Mouse (Mus musculus) T-cell, adult 2 months (primary cell): Measurements from ENCODE around the gene Fam168a.
"Not testable (repeated sequence)": the region's sequence is repeated elsewhere in the genome, so short reads cannot be mapped to it uniquely, and the experiment has no call there.

Experiments
- DNase-seq: peaks from one replicate; pipeline ENCODE4 v3.0.0; 2022; ENCODE audit warnings: low spot score

The Fam168a gene

DNA sequence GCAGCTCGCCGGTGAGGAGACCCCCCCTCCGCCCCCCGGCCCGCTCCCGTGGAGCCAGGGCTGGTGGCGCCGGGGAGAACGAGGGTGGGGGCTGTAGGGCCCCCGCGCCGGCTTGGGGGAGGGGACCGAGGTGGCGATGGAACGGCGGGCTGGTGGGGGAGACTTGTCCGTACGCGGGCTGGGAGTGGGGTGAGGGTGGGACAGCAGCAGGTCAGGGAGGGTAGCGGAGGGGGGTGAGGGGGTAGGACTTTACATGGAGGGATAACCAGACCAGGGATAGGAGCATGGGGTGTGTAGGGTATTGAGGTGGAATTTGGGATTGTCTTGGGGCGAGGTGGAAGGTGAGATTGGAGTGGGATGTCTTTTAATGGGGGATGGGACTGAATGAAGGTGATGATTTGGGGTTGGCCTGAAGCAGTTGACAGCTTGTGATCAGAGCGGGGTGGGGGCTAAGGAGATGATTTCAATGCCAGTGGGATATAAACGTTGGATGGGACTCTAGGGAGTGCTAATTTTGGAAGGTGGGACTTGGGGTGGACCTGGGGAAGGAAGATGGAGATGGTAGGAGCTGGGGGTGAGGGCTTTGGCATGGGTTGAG lies 547 bp downstream of the Fam168a start:
- DNase-seq: no peak

DNA sequence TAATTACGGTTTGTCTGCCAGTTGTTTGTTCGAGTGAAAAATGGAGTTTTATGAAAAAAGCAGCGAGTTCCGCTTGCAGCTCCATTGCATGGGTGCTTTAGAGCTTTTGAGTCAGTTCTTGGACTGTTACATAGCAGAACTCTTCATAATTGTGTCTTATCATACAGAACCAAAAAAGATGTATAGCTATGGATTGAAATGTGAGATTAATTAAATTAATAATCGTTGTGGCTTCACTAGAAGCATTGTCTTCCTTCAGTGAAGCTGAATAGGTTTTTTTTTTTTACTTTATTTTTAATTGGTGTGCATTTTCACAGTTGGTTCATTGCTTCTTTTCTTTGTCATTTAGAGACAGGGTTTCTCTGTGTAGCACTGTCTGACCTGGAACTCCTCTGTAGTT lies 12.3 kb downstream of the Fam168a start:
- DNase-seq: no peak

DNA sequence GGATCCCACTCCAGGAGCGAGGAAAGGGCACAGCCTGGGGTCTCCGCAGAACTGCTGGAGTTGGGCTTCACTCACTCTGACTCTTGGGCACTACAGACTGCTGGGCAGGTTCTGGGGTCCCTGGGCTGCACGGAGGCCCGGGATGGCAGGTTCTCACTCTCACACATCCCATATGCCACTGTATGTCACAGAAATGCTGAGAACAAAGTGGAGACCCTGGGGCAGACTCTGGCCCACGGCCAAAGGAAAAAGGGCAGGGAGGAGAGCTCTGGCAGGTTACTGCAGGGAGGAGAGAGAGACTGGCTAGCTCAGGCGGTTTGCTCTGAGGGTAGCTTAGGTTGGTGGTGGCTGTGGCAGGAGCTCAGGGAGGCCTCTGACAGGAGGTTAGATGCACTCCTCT lies 15.8 kb downstream of the Fam168a start:
- no peak for DNase-seq

DNA sequence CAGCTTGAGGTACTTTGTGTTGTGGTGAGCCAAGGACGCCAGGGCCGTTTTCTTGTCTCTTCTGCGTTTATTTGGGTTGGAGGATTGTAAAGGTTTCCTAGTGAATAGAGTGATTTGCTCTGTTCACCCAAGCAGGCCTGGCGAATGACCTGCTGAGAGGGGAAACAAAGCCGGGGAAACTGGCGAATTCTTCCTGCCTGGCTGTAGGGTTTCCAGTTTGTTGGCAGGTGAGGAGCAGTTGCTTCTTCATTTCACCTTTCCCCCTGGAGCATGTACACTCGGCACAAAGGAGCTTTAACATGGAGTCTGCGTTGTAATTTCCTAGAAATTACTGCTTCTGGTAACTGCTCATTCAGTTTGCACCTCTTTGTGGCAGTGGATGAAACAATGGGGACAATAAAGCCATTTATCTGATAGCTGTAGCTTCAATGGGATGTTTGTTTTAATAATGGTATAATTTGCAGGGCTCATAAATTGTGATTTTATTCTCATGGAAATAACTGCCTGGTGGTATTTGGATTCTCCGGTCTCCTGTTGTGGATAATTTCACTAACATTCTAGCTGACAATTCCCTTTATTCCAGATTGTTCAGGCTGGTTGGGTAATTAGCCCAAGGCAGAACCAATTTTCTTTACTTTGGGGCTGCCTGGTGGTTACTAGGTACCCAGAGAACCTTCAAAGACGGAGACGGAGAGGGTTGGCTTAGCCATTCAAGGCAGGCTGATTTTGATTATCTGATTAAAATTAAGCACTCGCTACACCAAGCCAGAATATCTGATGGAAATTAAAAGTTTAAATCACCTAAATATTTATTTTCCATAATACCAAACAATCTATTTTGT lies 17.2 kb downstream of the Fam168a start:
- no peak for DNase-seq

DNA sequence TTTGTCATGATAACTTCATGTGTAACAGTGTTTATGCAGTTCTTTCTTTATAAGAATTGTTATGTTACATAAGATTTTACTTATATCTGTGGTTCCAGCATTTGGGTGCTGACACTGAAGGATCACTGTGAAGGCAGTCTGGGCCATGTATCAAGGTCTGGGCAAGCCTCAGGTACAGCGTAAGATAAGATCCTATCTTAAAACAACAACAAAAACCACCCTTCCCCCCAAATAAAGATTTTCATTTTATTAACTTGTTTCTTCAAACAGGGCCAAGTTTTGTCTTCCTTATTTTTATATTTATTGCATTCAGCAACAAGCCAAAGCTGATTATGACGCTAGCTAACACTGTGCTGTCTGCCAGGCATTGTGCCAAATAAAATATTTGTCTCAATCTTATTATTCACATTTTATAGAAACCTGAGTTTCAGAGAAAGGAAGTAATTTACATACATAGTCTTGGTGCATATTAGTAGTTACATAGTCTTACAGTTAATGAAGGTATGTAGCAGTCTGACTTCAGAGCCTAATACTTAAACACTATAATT lies 21.2 kb downstream of the Fam168a start:
- no peak for DNase-seq

DNA sequence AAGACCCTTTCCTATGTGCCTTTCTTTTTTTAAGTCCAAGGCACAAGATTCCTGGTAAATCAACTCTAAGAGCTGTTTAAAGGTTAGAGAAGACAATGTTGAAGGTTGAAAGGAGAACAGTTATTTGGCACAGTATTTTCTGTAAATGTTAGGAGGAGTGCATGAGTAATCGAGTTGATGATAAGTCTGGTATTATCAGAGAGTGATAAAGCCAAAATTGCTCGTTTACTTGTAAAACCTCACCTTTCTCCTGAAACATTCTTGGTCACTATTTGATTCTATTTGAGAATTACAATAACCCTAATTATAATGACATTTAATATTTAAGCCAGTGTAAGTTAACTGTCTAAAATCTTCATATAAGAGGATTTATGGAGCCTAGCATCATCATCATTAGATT lies 23.3 kb downstream of the Fam168a start:
- no peak for DNase-seq

DNA sequence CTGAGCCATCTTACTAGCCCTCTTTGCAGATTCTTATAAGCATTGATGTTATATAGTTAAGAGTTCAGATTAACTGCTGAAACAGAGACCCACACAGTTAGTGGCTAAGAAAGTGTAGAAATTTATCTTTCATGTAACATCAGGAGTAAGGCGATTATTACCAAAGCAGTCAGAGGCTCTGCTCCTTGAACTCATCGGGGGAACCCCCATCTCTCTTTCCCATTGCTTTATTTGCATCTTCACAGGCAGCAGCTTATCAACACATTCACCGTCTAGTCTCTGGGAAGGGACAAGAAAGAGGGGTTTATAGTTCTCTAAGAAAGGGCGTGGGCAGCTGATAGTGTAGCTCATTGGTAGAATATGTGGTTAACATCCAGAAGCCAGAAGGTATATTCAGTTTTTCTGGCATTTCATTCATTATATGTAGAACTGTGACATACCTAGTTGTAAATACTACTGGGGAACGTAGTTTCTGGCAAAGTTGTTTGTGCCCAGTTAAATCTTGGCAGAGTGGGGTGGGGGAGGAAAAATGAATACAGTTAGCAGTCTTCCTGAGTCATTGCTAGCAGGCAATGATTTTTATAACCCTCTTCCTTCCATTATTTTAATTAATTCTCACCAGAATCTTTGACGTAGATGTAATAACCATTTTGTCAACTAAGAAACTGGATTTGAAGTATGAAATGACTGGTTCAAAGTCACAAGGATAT lies 26.1 kb downstream of the Fam168a start:
- no peak for DNase-seq

DNA sequence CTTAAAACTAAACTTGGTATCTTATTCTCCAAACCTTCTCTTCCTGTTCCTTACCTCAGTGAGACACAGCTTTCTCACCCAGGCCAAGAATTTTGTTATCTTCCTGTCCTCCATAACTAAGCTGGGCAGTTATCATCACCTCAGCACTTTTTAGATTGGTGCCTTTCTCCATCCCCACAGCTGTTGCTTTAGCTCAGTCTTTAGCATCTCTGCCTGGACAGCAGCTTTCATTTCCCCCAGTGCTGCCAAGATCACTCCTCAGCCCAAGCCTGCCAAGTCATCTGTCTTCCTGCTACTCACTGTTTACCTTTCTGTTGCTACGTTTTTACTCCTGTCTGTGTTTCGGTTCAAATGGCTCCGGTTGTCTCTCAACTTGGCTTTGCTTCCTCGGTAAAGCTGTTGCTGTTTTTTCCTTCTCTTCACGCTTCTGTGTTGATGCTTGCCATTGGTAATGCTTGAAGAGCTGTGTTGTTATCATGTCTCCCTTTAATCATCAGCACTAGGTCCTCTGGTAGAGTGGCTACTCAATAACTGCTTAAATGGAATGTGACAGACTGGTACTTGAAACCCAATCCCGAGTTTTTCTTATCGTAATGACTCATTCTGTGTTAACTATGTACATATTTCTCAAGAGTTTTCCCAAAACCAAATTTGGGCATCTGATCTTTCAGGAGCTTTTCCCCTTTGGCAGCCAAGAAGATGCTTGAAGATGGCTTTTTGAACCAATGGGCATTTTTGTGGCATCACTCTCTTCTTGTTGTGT lies 26.8 kb downstream of the Fam168a start:
- no peak for DNase-seq

DNA sequence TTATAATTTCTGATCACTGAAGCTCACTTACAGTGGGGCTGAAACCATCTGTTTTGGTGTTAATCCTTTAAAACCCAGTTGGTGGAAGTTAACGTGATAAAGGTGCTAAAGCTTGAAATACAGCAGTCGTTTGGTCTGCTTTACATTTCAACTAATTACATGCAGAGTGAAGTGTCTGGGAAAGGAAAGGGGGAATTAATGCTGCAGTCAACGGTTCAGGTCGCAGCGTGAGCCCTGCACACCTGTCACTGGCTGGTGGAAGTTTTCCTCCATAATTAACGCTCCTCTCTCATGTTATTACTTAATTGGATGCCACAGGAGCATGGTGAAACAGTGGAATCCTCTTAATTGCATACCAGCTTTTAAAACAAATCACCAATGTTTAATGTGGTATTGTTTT lies 27.8 kb downstream of the Fam168a start:
- no peak for DNase-seq

DNA sequence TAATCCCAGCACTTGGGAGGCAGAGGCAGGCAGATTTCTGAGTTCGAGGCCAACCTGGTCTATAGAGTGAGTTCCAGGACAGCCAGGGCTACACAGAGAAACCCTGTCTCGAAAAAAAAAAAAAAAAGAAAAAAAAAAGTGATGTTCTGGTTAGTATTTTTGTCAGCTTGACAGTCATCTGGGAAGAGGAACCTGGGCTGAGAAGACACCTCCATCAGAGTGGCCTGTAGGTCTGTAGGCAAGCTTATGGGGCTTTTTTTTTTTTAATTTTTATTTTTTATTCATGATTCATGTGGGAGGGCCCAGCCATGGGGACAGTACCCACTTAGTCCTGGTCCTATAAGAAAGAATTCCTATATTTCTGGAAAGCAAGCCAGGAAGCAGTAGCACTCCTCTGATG lies 28.5 kb downstream of the Fam168a start:
- DNase-seq: not testable (repeated sequence)

DNA sequence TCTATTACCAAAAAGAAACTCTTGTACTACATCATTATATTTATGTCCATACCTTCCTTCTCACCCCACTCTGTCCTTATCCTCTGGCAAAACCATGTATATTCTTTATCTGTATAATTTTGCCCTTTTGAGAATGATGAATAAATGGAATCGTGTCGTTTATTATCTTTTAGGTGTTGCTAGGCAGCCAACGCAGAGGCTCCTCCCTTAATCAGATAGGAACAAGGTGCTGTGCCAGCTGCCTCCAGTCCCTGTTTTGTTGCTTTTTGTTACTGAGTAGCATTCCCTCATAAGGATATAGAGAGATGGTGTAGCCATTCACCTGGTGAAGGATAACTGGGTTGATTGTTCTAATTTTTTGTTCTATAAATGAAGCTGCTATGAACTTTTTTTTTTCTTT lies 29.7 kb downstream of the Fam168a start:
- no peak for DNase-seq

DNA sequence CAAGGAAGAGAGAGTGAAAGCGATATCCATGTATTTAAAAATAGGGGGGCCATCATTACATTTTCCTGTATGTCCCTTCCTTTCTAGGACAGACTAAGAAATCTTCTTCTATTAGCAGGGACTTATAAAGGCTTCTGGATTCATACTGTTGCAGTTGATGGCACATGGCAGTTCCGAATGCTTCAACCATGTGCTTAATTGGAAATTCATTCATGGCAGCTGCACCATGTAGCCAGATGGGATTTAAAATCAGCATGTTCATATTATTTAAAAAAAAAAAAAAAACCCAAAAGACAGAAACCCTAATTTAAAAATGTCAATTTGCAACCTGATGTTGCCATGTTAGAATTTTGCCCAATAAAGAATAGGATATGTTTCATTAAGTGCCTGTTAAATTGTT lies 37.9 kb downstream of the Fam168a start:
- DNase-seq: no peak

DNA sequence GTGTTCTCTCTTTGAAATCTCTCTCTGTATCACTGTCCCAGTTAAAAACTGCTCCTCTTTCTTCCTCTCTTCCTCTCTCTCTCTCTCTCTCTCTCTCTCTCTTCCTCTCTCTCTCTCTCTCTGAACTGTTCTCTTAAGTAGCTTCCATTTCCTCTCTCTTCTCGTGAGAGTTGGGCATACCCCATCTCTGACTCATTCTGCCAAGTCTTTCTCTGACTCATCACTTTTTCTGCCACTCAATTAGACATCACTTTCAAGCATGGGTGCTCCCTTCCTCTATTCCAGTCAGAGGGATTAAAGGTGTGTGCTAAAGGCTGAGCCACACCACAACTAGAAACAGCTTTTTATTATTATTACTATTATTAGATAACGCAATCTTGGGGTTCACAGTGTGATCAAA lies 43.7 kb downstream of the Fam168a start:
- no peak for DNase-seq

DNA sequence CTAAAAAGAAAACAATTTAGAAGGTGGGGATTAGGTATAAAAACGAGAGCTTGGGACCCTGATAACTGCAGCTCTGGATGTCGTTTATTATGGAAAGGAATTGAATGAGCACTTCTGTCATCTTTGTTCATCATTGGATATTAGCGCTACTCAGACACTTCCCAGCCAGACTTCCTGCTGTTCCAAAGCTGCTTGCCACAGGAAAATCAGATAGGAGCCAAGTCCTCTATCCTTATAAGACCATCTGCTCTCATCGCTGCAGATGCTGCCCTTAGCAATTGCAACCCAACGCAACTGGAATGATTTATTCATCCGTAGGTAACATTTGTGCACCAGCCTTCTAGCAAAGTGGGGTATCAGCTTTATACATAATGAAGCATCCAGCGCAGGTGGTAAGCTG lies 52.3 kb downstream of the Fam168a start:
- DNase-seq: no peak

DNA sequence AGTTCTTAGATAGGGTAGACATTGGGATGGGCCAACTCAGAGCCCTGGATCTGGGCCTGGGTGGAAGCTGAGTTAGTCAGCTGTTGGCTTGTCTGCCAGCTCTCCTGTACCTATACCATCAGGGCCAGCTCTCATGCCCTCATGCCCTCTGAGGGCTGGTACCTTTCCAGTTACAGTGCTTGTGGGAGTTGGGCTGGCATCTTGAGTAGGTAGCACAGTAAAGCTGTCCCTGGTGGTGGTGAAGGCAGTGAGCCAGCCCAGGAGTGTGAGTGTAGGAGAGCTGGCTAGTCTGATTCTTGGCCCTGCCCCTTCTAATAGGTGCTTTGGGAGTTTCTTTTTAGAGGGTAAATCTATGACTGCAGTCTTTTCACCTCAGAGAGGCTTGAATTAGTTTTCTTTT lies 56.3 kb downstream of the Fam168a start:
- no peak for DNase-seq

DNA sequence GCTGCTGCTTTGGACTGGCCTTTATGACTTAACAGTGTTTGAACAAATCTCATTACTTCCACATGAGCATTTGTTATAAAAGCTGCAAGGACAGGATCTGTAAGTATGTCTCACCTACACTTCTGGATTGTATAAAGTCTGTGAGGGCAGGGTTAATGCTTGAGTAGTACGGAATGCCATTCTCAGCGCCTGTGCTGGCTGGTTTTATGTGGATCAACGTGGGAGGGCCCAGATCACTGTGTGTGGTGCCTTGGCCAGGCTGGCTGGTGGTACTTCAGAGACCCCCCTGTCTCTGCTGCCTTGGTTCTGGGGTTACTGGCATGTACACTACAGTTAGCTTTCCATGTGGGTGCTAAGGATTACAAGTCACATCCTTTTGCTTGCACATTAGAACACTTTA lies 61.1 kb downstream of the Fam168a start:
- DNase-seq: no peak

DNA sequence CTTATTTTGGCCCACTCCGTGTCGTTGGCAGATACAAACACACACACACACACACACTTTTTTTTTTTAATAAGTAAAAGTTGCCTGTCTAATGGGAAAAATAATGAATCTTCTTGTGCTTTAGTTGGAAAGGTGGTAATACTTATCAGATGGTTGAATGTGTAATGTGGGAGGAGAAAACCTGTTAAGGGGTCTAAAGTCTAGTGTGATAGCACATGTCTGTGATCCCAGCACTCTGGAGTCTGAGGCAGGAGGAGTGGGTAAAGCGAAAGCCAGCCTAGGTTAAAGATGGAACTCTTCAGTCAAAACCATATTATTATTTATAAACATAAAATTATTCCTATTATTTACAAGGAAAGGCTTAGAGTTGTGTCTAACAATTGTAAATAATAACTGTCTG lies 61.6 kb downstream of the Fam168a start:
- no peak for DNase-seq

DNA sequence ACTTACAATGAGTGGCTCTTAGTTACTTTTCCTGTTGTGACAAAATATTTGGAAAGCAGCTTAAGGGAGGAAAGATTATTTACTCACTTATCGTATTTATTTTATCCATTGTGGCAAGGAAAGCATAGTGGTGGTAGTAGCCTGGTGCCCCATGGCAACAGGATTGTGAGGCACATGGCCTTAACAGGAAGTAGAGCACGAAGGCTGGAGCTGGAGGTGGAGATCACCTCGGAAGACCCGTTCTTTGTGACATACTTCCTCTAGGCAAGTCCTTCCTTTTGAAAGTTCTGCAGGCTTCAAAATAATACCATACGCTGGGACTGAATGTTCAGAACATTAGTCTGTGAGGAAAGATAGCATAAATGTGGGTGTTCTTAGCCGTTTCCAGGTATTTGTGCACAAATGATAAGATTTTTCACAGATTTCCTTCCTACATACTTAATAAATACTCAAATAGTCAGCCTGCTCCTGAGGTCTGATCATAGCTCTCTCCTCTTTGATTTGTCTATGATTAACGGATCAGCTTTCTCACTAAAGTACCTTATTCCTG lies 63.2 kb downstream of the Fam168a start:
- no peak for DNase-seq

DNA sequence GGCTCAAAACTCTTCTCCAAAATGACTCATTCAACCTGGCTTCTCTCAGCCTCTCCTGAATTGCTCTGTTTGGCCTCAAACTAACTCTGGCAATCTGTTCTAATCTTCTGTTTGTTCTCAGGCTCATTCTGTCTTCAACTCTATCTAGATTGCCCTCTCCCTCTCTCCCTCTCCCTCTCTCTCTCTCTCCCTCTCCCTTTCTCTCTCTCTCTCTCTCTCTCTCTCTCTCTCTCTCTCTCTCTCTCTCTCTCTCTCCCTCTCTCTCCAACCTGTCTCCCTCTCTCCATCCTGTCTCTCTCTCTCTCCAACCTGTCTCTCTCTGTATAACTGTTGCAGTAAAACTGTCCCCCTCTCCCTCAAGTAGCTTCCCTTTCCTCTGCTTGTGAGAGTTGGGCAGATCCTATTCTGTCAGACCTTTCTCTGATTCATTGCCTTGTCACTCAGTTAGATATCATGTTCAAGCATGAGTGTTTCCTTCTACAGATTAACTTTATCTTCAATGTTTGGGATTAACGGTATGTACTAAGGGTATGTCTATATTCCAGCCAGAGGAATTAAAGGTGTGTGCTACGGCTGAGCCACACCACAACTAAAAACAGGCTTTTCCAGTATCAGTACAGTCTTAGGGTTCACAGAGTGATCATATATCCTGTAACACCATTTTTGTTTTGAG lies 64.4 kb downstream of the Fam168a start:
- no peak for DNase-seq

DNA sequence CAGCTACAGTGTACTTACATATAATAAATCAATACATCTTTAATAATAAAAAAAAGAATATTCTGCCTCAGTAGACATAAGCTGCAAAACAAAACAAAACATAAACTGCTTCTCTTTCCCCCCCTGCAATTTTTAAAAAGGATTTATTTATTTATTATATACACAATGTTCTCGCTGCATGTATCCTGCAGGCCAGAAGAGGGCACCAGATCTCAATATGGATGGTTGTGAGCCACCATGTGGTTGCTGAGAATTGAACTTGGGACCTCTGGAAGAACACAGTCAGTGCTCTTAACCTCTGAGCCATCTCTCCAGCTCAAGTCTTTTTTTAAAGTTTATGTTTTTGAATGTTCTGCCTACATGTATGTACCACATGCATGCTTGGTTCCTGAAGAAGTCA lies 67.8 kb downstream of the Fam168a start:
- DNase-seq: no peak

DNA sequence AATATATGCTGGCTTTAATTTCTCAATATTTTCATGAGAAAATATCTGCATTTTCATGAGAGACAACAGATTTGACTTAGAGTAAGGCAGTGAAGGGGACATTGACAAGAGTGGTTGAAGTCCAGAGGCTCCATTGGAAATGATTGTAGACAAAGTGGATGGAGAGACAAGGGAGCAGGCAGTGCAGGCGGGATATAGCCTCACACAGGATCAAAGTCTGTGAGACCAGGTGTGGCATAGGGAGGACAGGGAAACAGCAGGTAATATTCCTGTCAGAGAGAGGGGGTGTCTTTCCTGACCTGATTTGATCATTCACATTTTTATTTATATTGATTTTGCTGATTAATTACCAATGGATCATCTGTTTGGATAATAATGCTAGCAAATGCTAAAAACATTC lies 69.4 kb downstream of the Fam168a start:
- no peak for DNase-seq
